Mouse (Mus musculus) cerebellum, postnatal 14 days (tissue): ENCODE data around the gene Napa.

ENCODE experiments used
- DNase-seq, 2 experiments: peaks; one replicate each; pipeline ENCODE4 v3.0.0; 2021; ENCODE audit warnings: mixed read lengths in 2 of 2

Gene Napa

DNA sequence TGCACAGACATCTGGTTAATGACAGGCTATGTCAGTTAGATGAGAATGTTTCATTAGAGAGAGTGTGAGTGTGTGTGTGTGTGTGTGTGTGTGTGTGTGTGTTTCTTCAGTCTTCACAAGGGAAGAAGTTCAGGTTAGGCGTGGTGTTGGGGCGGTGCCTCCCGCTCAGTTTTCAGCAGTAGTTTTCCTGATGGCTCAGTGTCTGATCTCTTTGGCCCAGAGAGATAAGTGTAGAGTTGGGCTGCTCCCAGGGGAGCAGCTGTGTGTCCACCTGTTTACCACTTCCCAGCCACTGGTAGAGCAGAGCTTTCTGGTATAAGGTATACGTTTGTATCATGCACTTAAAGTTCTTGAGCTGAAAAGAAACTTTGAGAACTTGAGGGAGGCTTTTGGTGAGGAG lies 1.6 kb downstream of the Napa start:
- DNase-seq, result peak in 1 of 2 experiments; percentile 14

DNA sequence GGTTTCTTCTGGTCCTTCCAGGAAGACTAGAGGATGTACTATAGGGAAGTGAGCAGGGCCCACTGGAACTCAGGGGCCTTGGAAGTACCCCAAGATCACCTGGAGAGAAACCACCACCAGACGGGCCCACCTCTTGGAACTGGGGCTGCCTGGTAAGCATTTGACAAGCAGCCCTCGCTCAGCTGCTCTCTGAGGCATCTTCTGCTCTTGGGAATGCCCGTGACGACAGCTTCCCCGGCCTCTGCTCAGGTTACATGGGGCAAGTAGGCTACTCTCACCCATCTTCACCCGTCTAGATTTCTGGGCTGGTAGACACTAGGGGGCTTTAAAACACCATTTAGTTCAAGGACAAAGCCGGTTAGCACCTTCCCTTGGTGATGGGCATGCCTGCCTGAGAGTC lies 2.8 kb downstream of the Napa start:
- peak in 1 of 2 experiments; percentile 18 for DNase-seq

DNA sequence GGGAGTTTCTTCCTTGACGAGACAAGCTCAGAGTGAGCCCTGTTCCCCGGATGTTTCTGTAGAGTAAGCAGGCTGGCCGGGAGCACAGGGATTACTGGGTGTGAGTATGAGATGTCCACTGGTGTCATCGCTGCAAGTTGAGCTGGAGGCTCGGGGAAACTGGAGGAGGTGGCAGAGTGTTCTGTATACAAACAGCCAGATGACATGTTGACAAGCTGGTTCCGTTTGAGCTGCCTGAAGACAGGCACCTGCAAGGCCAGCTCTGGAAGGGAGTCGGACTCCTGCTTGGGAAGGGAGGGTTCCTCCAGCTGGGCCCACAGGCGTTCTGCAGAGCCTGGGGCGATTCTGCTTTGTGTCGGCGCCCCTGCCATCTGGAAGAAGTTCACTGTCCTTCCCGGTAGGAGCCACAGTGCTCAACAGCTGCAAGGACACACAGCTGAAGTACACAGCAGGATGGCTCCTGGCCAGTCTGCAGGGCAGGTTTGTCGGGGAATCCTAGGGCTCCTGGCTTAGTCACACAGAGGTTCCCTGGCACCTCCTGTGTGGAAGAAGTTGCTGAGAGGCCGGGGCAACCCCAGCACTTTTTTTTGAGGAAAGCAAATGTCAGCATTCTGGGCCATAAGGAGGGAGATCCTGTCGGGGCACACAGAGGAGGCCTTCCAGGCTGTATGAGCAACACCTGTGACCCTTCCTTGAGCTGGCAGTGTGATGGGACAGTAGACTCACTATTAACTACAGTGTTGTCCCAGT lies 3.6 kb downstream of the Napa start:
- DNase-seq, result peak in 1 of 2 experiments; percentile 24

DNA sequence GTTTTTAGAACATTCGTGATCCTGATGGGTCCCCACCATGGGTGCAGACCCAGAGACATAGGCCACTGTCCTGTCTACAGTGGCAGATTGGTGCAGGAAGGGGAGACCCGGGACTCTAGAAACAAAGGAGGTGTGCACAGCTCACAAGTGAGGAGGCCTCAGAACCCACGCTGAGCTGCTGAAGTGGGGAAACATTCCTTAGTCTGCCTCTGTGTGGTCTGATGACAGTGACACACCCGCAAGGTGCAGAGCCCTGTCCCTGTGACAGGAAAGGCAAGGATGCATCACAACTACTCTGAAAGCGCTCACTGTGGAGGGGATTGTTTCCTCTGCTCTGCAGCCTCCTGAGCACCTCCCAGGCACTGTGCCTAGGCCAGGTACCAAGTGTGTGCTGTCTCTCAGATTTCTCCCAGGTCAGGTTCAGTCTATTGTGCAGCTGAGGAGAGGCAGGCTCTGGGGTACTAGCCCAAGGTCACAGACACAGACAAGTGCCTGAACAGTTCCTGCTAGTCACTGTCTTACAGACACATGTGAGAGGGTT lies 4.5 kb downstream of the Napa start:
- peak in 1 of 2 experiments; percentile 30 for DNase-seq

DNA sequence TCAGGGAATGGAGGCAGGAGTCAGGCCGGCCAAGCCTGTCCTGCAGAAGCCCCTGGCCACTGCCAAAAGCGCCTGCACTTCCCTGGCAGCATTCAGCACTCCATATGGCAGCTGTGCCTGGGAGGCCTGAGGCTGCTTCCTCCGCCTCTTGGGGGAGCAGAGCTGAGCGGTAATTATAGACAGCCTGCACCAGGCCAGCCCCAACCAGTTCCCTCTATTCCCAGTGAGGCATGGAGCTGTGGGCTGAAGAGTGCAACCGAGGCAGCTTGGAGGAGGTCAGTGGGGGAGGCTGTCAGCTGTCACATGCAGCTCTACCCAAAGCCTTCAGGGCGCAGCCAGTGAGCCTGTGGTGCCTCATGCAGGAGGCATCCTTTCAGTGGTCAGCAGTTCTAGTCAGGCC lies 5.5 kb downstream of the Napa start:
- DNase-seq, result peak; percentile 90 to 94

DNA sequence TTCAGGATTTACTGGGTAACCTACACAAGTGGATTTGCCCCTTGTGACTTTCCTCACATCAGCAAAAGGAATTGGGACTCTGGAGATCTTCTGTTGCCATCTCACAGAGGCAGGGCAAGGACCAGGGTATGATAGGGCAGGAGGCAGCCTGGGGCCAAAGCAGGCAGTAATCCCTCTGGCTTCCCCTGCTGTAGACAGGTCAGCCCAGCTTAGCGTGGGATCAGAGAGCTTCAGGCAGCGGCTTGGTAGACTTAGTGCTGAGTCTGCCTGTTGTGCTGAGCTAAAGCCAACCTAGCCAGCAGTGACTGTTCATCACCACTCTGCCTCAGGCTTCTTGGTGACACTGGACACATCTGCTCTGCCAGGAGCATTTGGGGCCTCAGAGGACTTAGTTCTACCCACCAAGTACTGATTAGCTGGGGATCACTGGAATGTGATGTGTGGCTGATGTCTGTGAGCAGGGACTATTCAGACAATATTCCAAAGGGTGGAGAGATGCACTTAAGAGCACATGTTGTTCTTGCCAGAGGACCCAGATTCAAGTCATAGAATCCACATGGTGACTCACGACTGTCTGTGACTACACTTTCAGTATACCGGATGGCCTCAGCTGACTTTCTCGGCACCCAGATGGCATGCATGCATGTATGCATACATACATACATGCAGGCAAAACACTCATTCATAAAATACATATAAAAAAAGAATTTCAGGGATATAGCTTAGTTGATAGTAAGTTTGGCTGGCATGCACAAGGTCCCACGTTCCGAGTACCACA lies 6.5 kb downstream of the Napa start:
- DNase-seq, result peak in 1 of 2 experiments; percentile 15

DNA sequence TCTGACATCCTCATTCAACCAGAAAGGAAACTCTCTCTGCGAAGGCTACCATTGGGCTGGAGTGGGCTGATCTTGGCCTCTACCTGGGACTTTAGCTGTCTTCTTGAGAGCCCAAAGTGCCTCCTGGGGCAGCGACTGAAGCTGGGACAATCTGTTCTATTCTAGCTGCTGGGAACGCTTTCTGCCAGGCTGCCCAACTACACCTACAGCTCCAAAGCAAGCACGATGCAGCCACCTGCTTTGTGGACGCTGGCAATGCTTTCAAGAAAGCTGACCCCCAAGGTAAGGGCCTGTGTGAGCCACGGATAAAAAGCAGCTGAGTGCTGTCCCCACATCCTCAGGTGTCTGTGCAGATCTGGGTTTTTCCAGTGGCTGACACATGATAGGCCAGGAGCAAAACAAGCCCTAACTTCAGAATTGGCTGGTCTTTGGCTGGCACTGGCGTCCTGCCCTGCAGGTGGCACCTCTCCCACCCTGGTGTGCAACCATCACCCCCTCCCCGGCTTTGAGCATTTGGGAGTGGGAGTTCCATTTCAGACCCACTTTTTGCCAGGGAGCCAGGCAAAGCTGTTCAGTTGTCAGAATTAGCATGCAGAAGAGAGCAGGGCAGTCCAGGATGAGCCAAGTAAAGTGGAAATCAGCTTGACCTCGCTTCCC lies 10.8 kb downstream of the Napa start:
- peak; percentile 53 to 64 for DNase-seq

DNA sequence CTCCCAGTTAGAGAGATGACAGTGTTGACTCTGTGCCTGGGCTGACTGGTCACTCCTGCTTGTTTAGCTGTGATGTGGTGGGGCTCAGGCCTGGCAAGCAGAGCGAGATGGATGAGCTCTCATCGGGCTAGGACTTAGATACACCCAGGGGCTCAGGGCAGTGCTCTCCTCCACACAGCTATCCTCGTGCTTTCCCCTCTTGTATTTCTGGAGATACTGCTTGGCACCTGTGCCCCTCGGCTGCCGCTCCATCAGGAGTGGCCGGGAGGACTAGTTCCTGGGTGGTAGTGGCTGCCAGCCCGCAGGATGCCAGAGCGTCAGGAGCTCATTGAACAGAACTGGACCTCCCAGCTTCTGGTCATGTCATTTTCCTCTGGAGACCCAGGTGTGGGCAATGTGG lies 11.9 kb downstream of the Napa start:
- DNase-seq, result peak; percentile 28 to 33

DNA sequence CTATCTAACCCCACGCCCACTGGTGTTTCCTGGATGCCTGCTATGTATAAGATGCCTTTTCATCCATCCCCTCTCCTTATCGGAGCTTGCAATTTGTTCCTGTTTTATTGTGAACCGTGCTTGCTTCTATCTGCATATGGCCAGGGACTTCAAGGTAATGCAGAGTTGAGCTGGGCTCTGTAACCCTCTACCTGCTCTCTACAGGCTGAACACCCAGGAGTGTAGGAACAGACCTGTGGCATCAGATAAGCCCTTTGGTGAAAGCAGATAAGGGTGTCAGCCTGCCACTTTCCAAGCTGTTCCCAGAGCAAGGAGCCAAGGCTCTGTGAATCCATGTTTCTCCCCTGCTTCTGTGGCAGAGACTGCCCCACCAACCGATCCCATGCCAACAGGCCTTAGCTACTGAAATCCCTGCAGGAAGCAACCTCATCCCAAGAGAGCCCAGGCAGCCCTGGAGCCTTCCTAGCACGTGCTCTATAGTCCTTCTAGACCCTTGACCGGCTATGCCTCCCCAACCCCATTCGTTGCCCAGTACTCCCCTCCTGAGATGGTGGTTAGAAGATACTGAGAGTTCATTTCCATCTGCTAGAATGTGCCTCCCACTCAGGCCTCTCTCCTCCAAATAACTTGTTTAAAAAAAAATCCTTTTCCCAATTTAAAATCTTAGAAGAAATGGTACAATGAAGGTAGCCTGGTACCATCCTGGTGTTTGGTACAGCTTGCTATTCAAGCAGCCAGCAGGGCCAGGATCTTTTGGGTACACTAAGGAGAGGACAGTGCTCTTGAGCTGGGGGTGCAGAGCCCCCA lies 13.2 kb downstream of the Napa start:
- peak in 1 of 2 experiments; percentile 7 for DNase-seq

DNA sequence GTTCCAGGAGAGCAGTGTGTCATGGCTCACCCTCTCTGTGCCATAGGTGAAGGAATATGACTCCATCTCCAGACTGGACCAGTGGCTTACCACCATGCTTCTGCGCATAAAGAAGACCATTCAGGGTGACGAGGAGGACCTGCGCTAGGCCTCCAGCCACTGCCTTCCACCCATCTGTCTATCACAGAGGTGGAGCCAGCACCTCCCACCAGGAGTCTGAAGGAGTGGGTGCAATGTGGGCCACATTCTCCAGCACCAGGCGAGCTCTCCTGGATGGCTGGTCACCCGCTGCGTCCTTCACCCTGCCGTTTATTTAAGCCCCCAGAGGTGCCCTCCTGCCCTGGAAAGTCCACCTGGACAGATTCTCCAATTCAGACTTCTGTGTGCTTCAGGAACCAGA lies 18.2 kb downstream of the Napa start:
- DNase-seq, result peak in 1 of 2 experiments; percentile 10

DNA sequence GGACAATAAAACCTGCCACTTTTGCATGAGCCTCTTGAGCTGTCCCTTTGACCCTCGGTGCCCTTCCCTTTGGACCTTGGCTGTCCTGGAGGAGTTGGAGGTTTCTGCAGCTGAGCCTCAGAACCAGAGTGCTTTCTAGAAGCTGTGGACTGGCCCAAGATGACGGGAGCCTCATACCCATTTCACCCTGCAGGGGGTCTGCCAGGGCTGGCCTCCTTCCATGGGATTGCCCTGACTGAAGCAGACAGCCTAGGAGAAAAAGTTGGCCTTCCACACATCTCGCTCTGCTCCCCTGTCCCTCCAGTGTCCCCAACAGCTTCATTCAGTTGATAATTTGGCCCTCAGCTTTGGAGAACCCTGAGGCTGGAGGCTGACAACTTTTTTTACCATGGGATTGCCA lies 18.8 kb downstream of the Napa start:
- DNase-seq, result peak; percentile 67 to 83

DNA sequence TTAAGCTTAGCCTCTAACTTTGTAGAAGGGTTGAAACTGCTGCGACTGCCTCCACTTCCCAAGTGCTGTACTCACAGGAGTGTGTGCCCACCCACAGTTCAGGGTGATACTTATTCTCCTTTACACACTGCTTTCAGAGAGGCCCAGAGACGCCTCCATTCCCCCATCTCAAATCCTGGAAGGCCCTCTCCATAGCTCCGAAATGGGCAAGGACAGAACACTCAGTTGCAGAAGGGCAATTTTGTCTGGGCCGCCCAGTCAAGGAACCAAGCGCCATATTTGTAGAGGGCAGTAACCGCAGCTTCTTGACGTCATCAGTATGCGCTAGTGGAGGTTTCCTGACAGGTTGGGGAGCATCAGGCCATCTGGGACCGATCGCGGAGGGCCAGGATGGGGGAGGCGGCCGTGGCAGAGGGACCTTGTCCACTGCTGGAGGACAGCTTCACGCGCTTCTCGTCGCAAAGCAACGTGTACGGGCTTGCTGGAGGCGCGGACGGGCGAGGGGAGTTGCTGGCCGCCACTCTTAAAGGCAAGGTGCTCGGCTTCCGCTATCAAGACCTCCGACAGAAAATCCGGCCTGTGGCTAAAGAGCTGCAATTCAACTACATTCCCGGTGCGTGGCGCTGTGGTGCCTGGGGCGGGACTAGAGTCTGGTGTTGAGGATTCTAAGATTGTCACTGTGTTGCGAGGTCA lies 21.5 kb downstream of the Napa start, which contains the start of gene Kptn:
Gene Kptn (plus strand): TSS at position 327 of the 693 bp plus-strand sequence.
- DNase-seq, result peak; percentile 97

DNA sequence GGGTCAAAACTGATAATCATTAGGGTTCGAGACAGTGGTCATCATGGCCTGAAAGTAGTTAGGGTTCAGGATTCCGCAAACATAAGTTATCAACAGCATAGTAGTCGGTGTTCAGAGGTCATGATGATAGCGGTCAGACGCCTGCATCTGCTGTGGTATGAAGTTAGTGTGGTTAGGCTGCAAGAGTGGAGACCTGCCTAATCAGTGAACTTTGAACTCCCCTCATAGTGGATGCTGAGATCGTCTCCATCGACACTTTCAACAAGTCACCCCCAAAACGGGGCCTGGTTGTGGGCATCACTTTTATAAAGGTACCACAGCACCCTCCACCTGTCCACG lies 22.0 kb downstream of the Napa start:
- no peak for DNase-seq

DNA sequence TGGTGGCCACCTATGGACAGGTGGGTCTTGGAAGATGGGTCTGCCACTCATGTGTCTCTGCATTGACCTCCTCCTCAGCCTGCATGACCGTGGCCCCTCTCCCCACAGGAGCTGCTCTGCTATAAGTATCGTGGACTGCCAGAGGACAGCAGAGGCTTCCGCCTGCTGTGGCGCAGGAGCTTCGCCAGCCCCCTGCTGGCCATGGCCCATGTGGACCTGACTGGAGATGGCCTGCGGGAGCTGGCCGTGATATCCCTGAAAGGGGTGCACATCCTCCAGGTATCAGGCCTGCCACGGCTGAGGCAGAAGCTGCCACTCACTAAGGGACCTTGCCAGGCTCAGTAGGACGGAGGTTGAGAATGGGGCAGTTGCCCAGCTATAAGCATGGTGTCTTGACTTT lies 27.6 kb downstream of the Napa start:
- peak in 1 of 2 experiments; percentile 24 for DNase-seq

DNA sequence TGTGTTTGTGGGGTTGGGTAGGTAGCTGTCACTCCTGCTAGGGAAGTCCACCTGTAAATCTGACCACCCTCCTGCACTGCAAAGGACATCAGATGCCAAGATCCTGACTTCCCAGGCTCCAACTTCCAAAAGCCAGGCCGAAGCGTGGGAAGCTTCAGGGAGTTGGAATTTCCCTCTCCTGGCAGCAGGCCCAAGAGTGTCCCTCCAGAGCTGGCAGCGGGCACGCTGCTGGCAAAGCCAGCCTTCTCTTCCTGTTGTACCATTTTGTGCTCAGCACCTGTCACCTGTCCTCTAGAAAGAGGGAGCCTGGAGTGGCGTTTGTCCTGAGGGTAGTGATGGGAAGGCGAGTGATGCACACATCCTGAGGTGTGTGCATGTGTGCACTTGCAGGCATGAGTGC lies 30.1 kb downstream of the Napa start:
- peak; percentile 95 to 96 for DNase-seq

DNA sequence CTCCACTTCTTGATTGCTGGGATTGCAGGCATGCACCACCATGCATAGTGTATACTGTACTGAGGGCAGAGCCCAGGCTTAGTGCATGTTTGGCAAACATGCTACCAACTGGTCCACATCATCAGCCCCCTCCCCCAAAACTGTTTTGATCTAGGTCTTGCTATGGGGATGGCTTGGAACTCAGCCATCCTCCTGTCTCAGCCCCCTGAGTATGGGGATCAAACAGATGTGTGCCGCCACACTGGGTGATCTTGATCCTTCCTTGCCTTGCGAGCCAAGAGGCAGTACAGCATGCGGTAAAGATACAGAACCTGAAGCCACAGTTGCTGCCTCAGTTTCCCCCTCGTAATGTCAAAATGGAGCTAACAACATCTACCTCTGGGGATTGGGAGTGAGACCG lies 30.6 kb downstream of the Napa start:
- peak in 1 of 2 experiments; percentile 47 for DNase-seq

DNA sequence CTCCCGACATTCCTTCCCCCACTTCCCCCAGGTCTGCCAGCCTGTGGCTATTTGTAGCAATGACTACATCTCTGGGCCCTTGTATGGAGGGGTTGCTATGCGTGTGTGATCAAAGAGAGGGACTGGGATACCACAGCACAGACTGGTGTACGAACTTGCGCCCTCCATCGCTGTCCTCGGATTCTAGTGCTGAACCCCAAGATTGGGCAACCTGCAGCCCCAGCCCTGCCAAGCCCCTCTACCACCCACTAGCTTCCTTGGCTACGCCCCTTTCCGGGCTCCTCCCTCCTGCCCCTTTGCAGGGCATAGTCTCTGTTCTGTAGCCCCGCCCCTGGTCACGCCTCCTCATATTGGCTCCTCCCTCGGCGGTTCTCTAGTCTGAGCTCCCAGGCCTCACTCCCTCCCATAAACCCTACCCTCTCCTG lies 31.2 kb downstream of the Napa start, which contains the start of gene Slc8a2:
Gene Slc8a2 (plus strand): TSS at position 406 of the 425 bp plus-strand sequence.
- peak; percentile 96 for DNase-seq

DNA sequence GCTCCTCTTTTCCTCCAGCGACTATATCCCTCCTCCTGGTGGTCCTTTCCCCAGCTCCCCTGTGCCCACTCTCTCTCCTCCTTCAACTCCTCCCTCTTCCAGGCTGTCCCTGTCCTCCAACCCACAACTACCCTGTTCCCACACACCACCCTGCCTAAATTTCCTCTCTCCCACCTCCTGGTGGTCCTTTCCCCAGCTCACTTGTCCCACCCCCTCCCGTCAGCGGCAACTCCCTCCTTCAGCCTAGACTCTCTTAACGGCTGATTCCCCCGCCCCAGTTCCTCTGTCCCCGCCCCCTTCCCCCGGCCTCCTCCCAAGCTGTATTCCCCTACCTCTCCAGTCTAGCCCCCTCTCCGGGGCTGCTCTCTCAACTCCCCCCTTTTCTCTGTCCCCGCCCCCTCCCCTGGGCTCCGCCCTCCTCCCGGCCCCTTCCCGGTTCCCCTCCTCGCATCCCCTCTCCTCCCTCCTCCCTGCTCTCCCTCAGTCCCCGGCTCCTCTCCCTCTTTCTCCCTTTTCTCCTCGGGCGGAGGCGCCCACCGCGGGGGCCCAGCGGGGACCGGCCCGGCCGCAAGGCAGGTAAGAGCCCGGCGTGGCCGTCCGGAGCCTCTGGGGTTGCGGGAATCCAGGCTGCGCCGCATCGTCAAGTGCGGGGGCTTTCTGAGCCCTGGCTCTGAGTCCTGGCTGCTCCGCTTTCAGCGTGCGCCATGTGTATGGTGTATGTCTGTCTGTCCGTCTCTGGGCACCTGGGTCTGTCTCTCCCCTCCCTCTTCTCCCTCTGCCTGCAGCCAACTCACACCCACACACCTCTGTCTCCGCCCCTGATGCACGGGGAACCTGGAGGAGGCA lies 31.8 kb downstream of the Napa start:
- DNase-seq, result peak; percentile 86 to 87

DNA sequence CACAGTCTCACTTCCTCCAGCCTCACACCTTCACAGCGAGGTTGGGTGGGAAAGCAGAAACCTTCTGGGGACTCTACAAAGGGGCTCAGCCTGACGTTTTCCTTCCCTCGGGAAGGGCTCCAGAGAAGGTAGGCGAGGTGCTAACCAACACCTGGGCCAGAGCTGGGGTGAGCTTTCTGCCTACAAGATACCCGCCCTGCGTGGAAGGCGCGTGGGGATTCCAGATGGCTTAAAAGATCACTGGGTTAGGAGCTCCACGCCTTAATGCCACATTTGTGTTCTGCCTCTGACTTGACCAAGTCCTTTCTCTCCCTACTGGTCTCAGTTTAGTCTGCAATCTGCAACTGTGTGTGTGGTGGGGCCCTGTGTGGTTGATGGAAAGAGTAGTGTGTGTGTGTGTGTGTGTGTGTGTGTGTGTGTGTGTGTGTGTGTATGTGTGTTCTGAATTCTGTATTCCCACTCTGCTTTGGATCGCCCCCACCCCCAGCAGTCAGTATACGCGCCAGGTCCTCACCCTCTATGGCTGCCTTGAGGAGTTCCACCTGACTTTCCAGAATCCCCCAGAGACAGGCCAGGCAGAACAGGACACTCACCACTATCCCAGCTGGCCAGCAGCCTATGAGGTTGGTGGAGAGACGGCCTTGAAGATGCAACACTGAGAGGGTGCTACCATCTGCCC lies 32.8 kb downstream of the Napa start:
- peak; percentile 58 to 62 for DNase-seq

DNA sequence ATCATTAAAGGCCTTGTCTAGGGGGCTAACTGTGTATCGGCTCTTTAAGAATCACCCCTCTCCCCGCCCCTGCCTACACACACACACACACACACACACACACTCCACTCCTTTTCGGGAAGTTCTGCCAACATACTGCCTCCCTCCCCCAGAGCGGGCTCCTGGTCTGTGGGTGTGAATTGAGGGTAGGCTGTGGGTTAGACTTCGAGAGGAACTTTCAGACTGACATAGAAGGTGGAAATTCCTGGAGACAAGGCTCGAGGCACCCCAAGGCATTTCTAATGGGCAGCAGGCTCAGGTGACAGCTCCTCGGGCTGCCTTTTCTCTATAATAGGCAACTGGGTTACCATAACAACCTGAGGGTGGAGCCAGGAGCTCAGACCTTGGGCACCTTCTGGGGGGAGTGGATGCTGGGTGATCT lies 33.9 kb downstream of the Napa start:
- DNase-seq, result peak; percentile 58 to 69
